Mouse (Mus musculus) frontal cortex, postnatal 14 days (tissue): ENCODE results near the gene Pdzd8.

Source experiments
- DNase-seq, 2 experiments: peaks; one replicate each; pipeline ENCODE4 v3.0.0; 2022; ENCODE audit warnings: low spot score in 2 of 2

Gene Pdzd8

DNA sequence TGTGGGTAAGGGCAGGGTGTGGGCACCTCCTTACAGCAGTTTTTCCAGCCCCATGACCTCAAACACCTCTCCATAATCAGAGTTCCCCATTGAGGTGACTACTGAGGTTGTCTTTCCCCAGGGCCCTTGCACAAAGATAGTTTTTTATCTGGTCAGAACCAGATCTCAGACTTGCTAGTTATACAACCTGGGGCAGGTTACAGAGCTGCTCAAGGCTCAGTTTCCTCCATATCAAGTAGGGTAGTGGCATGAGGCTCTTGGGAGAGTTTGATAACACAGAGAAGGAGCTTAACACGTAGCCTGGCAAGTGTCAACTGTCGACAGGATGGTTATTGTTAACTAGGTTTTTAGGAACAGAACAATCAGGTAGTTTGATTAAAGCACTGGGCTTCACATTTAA, 9.3 kb upstream of the Pdzd8 start:
- DNase-seq = no peak

DNA sequence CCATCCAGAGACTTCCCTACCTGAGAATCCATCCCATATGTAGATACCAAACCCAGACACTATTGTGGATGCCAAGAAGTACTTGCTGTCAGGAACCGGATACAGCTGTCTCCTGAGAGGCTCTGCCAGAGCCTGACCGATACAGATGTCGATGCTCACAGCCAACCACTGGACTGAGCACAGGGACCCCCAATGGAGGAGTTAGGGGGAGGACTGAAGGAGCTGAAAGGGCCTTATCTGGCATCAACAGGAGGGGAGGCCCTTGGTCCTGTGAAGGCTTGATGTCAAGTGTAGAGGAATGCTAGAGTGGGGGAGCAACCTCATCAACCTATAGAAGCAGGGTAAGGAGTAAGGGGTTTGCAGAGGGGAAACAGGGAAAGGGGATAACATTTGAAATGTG, 7.2 kb upstream of the Pdzd8 start:
- no peak for DNase-seq

DNA sequence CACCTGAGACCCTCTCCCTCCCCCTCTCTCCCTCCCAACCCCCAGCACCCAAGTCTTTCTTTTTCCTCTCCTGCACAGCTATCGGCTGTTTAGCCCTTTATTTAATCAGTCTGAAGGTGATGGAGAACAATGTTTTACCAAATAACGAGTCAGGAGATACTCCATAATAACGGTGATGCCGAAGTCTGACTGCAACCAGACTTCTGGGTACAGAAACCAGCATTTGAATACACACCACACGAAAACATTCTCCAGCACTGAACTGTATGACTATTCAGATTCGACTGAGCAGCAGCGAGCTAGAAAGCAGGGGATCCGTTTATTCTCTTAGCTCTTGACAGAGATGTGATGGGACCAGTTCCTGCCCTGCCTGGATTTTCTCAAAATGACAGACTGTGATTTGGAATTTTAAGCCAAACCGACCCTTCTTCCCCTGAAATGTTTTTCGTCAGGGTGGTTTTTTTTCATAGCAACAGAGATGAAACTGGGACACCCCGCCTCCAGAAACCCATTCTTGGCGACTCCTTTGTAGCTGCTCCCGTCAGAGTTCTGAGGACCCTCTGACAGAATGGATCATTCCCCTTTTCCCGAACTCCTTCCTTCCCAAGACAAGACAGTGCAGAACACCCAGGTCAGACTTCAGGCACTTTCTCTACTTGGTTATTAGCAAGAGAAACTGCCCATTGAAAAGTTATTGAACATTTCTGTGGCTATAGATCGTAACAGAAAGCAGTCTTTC, 5.7 kb upstream of the Pdzd8 start:
- no peak for DNase-seq

DNA sequence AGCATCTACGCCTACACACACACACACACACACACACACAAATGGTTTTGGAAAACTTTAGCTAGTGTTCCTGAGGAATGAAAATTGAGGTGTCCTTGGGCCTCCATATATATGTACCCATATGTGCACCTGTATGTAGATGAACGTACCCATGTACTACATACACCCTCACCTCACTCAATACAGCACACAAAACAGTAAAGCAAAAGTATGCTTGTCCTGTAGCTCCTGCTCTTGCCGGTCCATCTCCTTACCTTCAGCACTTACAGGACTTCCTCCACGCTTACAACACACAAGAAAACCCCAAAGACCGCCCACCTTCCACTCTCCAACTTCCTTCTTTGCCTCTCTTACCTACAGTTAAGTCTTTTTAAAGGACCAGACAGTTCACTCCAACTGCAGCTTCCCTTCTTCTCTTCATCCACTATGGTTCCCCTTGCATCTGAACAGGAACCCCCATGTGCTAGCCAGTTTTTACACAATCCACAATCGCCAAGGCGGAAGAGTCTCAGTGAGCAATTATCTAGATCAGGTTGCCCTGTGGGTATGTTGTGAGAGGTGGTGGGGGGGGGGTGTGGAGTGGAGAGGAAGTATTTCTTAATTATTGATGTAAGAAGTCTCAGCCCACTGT, 4.8 kb upstream of the Pdzd8 start:
- DNase-seq = no peak

DNA sequence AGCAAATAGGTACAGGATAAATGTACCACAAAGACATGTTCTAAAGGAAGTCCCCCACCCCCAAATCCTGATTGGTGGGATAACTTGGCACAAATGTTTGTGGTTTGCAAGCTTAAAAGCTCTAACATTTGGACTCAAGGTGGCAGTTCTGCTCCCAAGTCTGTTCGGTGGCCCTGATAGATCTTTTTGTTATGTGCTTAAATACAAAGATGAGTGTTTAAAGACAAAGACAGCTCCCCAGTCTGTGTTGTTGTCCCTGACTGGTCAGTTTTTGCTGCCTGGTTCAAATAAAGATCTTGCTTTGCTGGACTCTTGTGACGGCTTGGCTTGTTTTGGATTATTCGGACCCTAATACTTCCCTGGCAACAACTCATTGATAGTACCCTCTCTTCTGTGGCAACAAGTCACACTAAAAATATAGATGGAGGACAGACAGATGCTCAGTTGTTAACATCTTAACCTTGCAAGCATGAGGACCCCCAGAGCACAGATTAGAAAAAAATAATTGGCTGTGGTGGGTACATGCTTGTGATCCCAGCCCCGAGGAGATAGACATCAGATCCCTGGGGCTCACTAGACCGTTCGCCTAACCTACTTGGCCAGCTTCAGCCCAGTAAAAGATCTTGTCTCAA, 3.9 kb upstream of the Pdzd8 start:
- no peak for DNase-seq

DNA sequence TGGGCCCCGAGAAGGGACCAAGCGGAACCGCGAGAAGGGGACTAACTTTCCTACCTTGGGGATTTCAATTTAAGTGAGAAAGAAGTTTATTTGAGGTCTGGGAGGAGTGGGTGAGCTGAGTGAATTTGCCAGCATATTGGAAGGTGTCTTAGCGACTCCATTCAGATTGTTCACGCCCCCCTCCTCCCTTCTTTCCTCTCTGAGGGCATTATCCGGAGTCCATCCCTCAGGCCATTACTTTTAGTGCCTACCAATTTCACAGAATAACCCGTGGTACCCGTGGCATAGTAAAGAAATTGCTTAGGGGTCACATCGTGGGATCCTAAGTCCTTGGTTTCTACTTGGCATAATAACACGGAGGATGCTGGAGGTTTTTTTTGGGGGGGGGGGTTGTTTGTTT, 745 bp upstream of the Pdzd8 start:
- no peak for DNase-seq

DNA sequence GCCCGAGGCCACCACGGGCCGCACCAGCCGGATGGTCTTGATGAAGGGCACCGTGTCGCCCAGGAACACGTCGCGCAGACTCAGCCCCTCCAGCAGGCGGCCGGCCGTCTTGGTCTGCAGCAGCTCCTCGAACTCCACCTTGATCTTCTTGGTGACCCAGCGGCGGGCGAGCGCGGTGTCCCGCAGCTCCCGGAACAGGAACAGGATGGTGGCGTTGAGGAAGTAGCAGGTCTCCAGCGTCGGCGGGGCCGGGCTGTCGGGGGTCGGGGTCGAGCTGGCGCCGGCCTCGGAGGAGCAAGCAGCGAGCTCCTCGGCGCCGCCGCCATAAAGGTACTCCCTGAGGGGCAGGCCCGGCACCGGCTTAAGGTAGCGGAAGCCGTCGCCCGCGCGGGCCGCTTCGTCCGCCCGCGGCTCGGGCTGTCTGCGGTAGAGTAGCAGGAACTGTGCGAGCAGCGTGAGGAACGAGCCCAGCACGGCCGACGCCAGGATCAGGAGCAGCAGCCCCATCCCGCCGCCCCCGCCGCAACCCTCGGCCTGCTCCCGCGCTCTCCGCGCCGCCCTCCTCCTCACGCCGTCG, 411 bp downstream of the Pdzd8 start:
- peak; percentile 30 to 33 for DNase-seq

DNA sequence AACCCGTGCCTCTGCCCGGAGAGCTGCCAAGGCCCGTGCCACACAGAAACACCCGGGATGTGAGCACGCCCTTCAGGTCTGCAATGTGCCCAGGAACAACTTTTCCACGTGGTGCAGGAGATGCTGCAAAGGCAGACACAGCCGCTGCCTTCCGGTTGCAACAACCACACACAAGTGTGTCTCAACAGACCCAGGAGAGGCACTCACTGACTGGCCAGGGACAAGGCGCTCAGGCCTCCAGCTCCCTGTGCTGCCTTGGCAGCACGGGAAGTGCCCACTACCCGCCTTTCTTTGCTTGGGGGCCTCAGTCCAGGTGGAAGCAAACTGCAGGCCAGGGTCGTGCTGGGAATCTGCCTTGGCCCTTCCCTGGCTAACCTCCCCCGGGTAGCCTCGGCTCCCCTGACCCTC, 1.3 kb downstream of the Pdzd8 start:
- DNase-seq = peak; percentile 13 to 25

DNA sequence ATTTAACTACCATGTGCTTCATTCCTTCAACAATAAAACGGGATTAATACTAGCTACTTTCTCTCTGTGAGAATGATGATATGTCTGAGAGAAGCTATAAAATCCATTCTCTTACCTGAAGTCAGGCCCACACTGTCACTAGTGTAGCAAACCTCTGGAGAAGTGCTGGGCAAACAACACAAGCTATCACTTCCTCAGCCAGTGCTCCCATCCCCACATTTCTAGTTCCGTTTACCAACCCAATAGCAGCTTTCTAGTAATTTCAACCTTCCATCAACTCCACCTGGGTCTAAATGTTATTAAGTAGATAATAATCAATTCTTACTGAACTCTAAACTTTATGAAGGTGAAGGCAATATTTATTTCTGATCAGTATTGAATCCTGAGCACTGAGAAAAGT, 2.6 kb downstream of the Pdzd8 start:
- DNase-seq = no peak

DNA sequence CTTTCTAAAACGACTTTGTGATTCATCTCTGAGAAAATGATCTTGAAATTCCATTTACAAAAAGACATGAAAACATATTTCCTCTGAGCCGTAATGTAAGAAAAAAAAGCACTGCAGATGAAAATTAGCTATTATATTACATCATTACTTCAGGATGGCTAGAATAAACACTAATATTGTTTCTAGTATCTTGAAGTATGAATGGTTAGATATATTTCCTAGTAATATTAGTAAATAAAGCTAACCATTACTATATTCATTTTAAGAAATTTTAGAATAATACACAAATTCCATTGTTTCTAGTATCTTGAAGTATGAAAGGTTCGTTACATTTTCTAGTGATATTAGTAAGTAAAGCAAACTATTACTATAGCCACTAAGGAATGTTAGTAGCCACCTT, 5.7 kb downstream of the Pdzd8 start:
- DNase-seq = no peak

DNA sequence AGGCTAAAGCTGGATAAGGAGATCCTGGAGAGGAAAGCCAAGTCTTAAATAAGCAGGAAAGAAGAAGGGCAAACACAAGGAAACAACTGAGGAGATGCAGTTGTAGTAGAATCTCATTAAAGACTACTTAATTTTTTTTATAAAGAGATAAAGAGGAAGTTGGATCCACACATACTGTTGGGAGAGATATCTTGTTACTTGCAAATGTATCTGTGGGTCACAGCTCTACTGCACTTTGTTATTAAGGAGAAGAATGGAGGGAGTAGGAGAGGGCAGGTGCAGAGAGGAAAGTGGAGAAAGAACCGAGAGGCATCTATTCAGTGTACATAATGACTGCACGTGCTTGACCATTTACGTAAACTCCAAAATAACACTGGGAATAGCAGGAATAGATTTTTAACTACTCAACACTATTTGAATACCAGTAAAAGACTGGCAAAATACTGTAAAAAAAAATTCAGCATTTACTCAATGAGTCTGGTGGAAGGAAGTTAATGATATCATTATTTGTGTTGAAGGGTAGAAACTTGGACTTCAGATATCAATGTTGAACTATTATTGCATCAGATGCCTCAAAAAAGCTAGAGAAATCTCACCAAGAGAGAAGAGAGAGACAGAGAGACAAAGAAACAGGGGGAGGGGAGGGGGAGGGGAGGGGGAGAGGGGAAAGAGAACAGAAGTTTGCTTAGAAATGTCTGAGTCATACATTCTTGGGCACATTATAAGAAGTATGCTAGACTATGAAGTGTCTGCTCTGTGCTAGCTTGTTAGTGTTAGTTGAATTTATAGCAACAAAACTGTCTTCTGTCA, 7.5 kb downstream of the Pdzd8 start:
- no peak for DNase-seq

DNA sequence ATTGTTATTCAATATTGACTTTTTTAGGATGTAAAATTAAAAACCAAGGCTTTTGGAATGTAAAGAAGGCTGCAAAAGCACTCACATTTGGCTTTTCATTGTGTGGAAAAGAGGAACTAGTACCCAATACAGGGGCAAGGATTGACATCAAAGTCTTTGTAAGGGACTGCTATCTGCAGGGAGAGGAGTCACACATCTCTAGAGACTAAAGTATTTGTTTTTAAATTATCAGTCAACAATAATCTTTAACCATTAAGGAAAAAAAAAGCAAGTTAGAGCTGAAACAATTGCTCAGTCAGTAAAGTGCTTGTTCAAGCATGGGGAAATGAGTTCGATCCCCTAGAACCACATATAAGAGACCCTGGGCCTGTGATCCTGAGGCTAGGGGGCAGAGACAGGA, 8.9 kb downstream of the Pdzd8 start:
- DNase-seq = no peak

DNA sequence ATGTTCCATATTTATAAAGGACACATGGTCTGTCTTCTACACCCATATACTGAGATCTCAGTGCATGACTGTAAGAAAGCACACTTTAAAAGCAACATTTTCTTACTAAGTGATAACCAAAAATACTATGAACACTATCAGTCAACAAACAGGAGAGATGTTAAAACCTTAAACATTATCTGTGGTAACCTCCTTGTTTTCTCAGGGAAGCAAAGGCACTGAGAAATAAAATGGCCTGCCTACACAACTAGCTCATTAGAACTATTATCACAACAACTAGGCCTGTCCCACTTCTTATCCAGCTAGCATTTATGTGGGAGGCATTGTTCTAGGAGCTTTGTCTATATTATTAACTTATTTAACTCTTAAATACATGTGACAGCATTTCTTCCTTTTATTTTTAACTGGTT, 14.8 kb downstream of the Pdzd8 start:
- DNase-seq = no peak

DNA sequence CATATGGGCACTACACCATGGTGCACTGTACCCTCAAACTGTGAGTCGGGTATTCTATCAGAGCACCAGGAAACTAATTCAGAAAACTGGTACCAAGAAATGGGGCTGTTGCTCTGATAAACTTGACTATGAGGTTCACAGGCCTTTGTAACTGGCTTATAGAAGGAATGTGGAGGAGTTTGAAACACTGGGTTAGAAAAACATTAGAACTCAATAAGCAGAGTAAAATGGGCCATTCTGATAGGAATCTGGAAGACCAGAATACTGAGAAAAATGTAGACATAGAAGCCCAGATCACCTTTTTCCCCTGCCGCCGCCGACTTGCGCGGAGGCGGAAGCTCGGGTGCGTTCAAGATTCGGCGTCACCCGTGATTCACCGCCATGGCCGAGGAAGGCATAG, 23.6 kb downstream of the Pdzd8 start, which contains the start of gene Rps12-ps3:
Gene Rps12-ps3 (plus strand): TSS at position 301 of the 400 bp plus-strand sequence.
- DNase-seq = no peak

DNA sequence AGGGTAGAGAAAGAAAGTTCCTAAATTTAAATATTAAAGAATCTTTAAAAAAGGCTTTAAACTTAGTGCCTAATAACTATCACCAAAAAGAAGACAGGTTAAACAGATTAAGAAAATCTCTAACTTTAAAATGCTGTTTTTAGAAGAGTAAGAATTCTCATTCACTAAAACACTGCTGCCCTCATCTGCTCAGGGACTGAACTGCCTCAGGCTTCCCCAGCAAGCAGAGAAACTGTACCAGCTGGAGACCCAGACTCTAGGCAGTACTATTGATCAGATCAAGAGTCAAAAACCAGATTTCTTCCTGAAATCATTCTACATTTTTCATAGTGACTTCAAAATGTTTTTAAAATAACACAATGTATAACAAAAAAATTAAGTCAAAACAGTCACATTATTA, 29.0 kb downstream of the Pdzd8 start:
- no peak for DNase-seq

DNA sequence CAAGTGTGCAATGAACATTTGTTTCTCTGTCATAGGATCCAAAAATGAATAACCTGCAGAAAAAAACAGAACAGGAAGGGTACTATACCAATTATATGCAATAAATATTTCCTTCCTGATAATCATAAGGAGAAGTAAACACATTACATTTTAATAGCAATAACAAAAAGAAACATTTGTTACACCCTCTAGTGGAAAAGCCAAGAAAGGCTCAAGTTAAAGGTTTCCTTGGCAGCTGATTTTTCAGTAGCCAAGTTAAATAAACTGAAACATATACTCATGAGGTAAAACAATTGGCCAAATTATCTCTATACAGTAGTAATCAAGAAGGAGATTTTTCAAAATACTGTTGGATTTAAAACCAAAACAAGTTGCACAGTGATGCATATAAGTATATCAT, 30.3 kb downstream of the Pdzd8 start:
- DNase-seq = no peak

DNA sequence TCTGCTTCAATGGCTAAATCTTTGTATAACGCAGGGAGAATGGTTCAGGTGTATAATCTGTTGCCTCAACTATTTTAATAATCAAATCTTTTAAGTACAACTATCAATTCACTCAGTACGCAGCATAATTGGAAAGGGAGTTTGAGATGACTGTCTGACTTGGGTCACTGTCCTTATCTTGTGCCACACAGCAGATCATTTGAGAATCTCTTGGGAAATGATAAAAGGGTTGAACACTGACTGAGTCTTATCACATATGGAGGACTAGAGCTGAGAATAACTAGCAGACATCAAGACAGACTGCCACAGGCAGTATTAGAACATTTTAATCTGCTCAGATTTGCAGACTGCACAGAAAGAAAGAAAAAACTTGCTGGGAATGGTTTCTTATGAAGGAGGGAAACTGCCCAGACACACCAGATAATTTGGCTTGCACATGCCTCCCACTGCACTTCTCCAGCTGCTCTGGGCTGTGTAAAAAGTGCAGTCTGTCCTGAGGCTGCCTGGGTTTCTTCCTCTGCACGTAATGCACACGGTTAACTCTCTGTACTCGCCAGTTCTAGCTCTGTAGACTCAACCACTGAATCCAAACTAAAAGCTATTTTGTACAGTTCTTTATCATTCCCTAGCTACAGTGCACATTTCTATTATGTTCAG, 53.3 kb downstream of the Pdzd8 start:
- DNase-seq = no peak

DNA sequence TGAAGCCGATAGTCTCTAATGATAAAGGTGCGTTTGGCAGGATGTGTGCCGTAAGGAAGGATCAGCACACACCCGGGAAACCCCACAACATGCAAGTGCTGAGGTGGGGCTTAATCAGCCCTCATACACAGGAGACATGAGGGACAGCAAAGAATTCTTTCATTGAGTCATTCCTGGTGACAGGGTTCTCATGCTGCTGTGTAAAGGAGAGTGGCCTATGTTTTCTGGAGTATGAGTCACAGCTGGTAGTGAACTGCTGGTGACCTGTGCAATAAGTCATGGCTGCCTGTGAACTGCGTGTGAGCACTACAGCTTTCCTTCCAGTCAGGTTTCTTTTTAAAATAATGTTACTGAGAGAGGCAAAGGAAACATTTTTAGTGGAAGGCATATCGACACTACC, 55.8 kb downstream of the Pdzd8 start:
- DNase-seq = no peak

DNA sequence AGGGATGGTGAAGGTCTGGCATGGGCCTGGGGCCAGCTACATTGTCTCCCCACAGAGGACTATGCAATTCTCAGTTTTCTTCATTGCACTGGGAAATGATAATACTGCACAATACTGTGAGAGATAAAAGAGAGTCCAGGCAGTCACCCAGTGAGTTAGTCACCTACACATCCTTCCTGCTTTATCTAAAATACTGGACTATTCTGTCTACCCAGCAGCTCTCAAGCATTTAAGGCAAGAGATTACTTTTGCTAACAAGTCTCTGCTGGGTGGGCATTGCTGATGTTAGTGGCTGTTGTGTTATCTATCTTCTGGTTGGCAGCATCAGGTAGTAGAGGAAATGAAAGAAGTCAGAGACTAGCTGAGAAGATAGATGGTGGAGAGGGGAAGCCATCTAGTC, 56.5 kb downstream of the Pdzd8 start:
- no peak for DNase-seq

DNA sequence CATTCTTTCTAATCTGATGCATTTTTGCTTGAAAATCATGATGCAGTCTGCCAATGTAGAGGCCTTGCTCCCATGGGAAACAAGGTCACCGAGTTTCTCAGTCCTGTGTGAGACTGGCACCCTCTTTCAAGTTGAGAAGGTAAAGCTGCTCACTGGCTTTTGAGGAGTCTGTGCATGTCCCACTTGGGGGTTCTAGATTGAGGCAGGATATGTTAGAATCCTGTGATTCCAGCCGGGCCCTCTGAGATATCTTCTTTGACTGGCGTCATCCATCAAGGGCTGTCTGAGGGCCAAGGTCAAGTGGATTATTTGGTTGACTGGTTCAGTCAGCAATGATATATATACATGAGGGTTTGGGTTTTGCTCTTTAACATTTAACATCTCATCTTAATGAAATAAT, 63.6 kb downstream of the Pdzd8 start:
- DNase-seq = no peak

DNA sequence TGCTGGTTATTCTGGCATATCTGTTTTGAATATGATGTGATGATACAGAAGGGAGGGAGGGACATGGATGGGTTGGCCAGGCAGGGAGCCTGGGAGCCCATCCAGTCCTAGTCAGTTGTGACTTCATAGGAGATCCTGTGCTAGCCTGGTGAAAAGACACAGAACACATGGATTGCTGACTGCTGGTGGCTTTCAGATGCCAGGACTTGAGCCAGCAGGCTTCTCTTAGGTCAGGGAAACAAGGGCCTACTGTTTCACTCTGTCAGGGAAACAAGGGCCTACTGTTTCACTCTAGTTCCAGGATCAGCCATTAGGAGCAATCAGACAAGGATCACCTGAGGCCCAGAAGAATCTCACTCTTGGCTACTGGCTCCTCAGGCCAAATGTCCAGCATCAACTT, 64.7 kb downstream of the Pdzd8 start:
- no peak for DNase-seq

DNA sequence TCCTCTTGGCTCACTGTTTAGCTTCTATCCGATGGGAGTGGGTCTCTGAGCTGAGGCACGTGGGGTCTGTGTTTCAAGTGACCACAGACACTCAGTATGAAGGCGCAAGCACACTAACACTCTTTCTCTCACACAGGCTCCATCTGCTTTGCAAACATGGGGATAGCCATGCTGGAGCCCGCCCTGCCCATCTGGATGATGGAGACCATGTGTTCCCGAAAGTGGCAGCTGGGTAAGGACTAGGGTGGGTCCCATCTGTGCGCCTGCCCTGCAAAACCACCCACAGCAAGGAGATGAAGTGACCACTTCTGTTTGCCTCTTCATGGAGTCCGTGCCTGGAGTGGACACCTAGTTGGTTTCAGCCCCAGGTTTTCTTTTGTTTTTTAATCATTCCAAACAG, 69.2 kb downstream of the Pdzd8 start:
- no peak for DNase-seq
